Mouse (Mus musculus) small intestine, adult 2 months (tissue): ENCODE measurements around the gene Olfr1284.

ENCODE experiments used
- CTCF ChIP-seq: fragments of 200-500 bp; IDR thresholded peaks from 2 replicates; pipeline ENCODE4 v1.5.1; 2012; ENCODE audit warnings: low read depth, mild to moderate bottlenecking, control low read depth, inconsistent platforms, low read length, moderate library complexity, mixed read lengths; ENCODE audit not compliant: insufficient replicate concordance, insufficient read length; ENCODE audit errors: extremely low read depth
- POLR2A ChIP-seq: fragments of 200-500 bp; IDR thresholded peaks from 2 replicates; pipeline ENCODE4 v1.6.1; 2012; ENCODE audit warnings: low read depth, mild to moderate bottlenecking, control low read depth, inconsistent platforms, low read length, moderate library complexity

DNA sequence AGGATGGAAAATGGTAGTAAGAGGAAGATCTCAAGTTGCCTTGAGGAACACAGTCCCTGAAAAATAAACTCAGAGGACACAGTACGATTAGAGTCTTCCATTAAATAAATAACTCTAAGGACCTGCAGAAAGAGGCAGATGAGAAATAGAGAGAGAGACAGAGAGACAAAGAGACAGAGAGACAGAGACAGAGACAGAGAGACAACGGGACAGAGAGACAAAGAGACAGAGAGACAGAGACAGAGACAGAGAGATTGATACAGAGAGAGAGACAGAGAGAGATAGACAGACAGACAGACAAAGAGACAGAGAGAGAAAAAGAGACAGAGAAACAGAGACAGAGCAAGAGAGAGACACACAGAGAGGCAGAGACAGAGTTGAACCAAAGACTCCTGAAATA is 39.3 kb upstream of the Olfr1284 start, which contains the start of gene Olfr1282:
- TF ChIP-seq CTCF (no peak), POLR2A (no peak)
